Mouse (Mus musculus) small intestine, adult 2 months (tissue): ENCODE results near the gene Ftl1-ps1.

Experiments
- CTCF ChIP-seq: fragments of 200-500 bp; IDR thresholded peaks from 2 replicates; pipeline ENCODE4 v1.5.1; 2012; ENCODE audit warnings: low read depth, mild to moderate bottlenecking, control low read depth, inconsistent platforms, low read length, moderate library complexity, mixed read lengths; ENCODE audit not compliant: insufficient replicate concordance, insufficient read length; ENCODE audit errors: extremely low read depth
- POLR2A ChIP-seq: fragments of 200-500 bp; IDR thresholded peaks from 2 replicates; pipeline ENCODE4 v1.6.1; 2012; ENCODE audit warnings: low read depth, mild to moderate bottlenecking, control low read depth, inconsistent platforms, low read length, moderate library complexity

DNA sequence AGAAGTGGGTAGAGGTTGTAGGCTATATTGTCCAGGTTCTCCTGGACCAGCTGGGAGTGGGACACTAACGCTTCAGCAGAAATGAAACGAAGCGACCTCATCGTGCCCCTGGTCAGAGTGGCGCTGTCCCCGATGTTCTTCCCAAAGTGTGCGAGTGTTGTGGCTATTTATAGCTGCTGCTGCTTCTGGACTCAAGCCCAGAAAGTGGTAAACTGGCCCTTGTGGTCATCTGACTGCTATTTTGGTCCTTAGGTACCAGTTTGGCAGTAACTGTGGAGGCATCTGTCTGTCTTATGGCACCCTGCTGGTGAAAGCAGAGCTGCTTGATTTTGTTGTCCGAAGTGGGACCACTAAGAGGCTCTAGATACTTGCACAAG lies 35.6 kb upstream of the Ftl1-ps1 start, which contains the start of gene Lrrc14b:
- TF ChIP-seq CTCF = no peak
- TF ChIP-seq POLR2A = no peak
